Mouse (Mus musculus): ENCODE measurements around the gene Tspan11.
A peak's percentile ranks its signal among the peaks of the same experiment; 100 is the strongest.

Tspan11 gene

DNA sequence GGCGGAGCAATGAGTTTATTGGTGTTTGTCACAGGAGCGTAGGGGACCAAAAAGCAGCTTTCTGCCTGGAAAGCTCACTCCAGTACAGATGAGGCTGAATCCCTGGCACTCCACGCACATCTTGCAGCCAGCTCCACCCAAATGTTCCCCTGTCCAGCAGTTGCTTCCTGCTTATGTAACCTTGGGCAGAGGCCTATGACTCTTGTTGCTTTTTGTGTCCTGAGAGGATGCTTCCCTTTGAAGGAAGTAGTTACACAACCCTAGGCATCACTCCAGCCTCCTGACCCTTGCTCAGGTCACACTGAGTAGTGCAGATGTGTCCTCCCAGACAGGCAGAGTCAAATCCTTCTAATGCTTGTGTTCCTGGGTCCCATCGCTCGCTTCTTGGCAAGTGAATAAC lies 46.5 kb downstream of the Tspan11 start:
- DNase-seq (ENCODE audit: low spot score in 2 of 2), result no peak

DNA sequence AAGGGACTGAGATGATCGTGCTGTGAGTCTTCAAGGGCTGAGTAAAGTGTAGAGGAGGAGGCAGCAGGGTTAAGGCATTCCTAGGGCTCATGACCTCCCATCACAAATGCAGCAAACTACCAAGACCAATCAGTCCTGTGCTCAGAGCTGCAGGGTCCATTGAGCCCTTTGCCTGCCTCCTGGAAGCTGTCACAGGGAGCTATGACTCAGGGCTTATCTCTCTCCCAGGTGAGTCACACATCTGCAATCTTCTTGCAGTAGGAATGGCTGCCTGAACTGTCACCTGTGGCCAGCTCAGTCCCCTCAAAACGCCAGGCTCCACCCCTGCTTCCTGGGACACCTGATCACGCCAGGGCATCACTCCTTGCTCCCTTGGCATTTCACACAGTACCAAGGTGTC lies 47.7 kb downstream of the Tspan11 start:
- peak in 1 of 2 experiments; percentile 15 for DNase-seq (ENCODE audit: low spot score in 2 of 2)

DNA sequence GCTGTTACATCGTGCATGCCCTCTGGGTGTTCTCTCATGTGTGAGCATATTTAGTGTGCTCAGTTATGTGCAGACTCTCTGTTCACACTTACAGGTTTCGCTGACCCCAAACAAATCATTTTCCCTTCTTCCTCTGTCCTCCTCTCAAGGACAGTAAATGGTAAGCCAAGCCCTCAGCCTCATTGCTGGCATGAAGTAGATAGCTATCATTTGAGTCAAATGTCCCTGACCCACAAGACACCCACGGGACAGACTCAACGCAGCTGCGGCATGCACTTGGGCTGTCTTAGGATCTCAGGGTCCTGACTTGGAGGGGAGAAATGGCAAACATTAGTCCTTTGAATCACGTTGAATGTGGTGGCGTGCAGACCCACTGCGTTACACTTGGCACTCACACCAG lies 55.0 kb downstream of the Tspan11 start:
- DNase-seq (ENCODE audit: low spot score in 2 of 2), result no peak

DNA sequence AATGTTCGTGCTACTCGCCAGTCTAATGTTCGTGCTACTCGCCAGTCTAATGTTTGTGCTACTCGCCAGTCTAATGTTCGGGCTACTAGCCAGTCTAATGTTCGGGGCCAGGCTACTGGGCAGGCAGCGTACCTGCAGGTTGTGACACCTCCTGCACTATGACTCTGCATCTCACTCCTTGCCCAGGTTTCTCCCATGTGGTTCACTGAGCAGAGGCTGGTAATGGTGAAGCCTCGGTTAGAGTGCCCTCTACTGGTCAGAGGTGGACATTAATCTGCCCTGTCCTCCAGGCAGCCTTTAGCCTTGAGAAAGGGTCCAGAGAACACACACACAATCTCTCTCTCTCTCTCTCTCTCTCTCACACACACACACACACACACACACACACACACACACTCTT lies 58.3 kb downstream of the Tspan11 start:
- peak; percentile 52 to 60 for DNase-seq (ENCODE audit: low spot score in 2 of 2)

GRCm38 (mm10) chr6:127948656-127949055 lies 61.3 kb downstream of the Tspan11 start:
- DNase-seq (ENCODE audit: low spot score in 2 of 2), result no peak

GRCm38 (mm10) chr6:127949885-127950284 lies 62.5 kb downstream of the Tspan11 start:
- no peak for DNase-seq (ENCODE audit: low spot score in 2 of 2)

DNA sequence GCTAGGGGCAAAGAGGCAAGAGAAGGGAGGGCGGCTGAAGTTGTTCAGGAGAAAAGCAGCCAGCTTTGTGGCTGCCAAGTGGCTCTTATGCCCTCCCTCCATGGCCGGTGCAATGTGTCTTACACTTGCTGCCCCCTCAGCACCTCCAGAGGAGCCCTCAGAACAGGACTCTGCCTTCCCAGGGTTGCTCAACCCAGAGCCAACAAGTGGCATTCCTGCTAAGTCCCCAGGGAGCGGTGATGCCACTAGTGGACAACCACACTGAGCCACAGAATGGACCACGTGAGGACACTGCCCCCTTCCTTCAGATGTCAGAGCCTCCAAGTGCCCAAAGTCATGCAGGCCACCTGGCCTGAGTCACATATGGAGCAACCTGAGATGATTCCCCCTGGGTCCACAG lies 65.7 kb downstream of the Tspan11 start:
- no peak for DNase-seq (ENCODE audit: low spot score in 2 of 2)

- no peak for DNase-seq (ENCODE audit: low spot score in 2 of 2)
Observed at GRCm38 (mm10) chr6:127956172-127956571, 68.8 kb downstream of the Tspan11 start.

GRCm38 (mm10) chr6:127960203-127960602 lies 72.8 kb downstream of the Tspan11 start:
- DNase-seq (ENCODE audit: low spot score in 2 of 2), result no peak

- DNase-seq (ENCODE audit: low spot score in 2 of 2), result no peak
Observed at GRCm38 (mm10) chr6:127965497-127965896, 78.1 kb downstream of the Tspan11 start.

- no peak for DNase-seq (ENCODE audit: low spot score in 2 of 2)
Observed at GRCm38 (mm10) chr6:127969709-127970108, 82.3 kb downstream of the Tspan11 start.

DNA sequence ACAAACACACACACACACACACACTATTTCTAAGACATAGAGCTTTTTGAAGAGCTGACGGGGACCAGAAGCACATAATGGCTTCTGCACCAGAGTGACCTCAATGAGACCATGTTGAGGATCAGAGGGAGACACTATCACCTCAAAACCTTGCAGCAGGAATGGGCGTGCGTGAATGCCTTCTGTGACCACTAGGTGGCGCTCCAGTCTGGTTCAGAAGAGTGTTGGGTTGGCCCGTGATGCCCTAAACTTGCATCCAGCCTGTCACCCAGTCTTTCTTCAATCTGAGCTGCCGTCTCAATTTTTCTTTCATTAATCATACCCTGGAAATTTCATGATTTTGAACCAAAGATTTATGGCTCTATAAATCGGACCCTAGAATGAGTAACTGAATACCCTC lies 82.7 kb downstream of the Tspan11 start:
- peak; percentile 64 to 73 for DNase-seq (ENCODE audit: low spot score in 2 of 2)

GRCm38 (mm10) chr6:127970848-127971247 lies 83.5 kb downstream of the Tspan11 start:
- no peak for DNase-seq (ENCODE audit: low spot score in 2 of 2)

GRCm38 (mm10) chr6:127971931-127972330 lies 84.5 kb downstream of the Tspan11 start:
- no peak for DNase-seq (ENCODE audit: low spot score in 2 of 2)

DNA sequence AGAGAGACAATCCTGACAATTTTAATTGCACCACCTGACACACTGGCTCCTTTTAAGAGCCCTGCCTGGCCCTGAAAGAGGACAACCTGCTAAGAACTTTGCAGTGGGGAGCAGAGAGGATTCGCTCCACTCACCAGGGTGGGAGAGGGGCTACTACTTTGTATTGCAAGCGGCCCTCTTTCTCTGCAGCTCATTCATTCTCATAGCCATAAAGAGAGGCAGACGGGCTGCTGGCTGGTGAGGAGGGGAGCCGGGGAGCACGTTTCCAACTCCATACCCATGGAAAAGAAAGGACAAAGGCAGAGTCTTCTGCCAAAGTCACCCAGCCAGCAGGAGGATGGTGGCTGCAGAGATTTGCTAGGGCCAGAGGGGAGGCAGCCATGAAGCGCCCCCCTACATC lies 86.2 kb downstream of the Tspan11 start:
- no peak for DNase-seq (ENCODE audit: low spot score in 2 of 2)

DNA sequence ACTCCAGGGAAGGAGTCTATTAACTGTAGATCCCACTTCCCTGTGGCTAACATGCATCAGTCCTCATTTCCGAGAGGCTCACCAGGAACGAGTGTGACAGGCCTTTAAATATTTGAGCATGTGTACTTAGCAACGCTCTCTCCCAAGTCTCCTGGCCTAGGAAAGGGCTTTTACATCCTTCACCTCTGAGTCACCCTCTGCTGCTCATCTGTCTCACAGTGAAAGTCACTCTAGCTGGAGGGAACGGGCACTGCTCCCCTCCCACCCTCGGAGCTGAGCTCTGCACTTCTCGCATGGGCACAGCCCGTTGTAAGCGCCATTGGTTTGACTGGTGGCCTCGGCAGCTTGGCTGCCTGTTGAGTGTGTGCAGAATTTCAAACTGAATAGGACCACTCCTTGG lies 86.6 kb downstream of the Tspan11 start:
- no peak for DNase-seq (ENCODE audit: low spot score in 2 of 2)

DNA sequence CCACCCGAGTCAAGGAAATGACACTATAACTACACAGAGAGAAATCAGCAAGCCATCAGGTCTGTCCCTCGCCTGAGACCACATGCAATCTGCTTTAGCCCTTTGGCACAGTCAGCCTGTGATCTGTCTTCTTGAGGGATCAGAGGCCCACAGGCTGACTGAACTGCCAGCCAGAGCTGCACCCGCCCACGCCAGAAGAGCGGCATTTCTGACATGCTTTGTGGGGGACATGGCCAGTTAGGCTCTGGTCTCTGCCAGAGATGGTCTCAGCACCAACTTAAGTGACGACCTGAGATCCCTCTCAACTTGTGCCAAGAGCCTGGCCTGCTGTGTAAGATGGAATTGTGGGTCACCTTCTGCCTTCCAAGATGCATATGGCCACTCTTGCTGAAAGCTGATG lies 89.3 kb downstream of the Tspan11 start:
- DNase-seq (ENCODE audit: low spot score in 2 of 2), result no peak

DNA sequence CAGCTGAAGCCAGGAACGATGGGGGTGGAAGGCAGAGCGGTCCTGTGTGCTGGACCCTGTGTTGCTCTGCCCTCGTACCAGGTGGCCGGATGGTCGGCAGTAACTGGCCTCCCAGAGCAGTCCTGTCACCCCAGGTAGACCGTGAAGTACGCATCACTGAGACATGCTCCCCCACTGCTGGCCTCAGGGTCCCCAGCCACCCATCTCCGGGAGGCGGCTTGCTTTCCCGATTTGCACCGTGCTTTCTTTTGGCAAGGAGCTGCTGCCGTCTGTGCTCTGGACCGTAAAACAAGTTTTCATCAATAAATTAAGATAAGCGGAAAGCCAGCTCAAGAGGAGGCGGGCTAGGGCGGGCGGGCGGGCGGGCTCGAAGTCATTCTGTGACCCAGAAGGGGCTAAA lies 91.6 kb downstream of the Tspan11 start:
- DNase-seq (ENCODE audit: low spot score in 2 of 2), result no peak

GRCm38 (mm10) chr6:127979831-127980230 lies 92.4 kb downstream of the Tspan11 start:
- DNase-seq (ENCODE audit: low spot score in 2 of 2), result no peak

DNA sequence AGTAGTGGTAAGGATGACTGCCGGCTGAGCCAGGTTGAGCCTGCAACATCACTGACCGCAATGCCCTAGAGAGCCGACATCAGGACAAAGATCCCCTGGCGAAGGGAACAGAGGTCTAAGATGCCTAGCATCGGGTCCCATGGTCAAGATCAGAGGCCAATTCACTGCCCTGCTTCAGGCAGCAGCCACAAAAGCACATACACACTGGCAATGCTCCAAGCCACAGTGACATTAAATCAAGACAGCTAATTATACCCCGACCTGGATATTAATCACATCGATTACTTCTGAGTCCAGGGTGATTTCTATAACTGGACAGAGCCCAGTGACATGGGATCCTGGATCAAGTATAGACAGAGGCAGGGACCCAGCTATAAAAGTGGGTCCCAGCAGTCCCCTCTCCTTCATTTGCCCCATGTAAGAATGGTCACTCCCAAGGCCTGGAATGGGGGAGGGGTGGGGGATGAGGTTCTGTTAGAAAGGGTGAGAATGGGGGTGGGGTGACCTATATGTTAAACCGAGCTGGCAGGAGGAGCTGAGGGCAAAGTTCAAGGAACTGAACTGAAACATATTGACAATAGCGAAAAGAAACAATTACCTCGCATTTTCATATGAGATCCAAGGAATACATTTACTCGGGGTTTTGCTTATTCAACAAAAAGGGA lies 93.1 kb downstream of the Tspan11 start:
- no peak for DNase-seq (ENCODE audit: low spot score in 2 of 2)

- DNase-seq (ENCODE audit: low spot score in 2 of 2), result peak in 1 of 2 experiments; percentile 12
Observed at GRCm38 (mm10) chr6:127981176-127981575, 93.8 kb downstream of the Tspan11 start.

GRCm38 (mm10) chr6:127986357-127986756 lies 99.0 kb downstream of the Tspan11 start:
- no peak for DNase-seq (ENCODE audit: low spot score in 2 of 2)

GRCm38 (mm10) chr6:127987374-127987773 lies 100.0 kb downstream of the Tspan11 start:
- no peak for DNase-seq (ENCODE audit: low spot score in 2 of 2)

DNA sequence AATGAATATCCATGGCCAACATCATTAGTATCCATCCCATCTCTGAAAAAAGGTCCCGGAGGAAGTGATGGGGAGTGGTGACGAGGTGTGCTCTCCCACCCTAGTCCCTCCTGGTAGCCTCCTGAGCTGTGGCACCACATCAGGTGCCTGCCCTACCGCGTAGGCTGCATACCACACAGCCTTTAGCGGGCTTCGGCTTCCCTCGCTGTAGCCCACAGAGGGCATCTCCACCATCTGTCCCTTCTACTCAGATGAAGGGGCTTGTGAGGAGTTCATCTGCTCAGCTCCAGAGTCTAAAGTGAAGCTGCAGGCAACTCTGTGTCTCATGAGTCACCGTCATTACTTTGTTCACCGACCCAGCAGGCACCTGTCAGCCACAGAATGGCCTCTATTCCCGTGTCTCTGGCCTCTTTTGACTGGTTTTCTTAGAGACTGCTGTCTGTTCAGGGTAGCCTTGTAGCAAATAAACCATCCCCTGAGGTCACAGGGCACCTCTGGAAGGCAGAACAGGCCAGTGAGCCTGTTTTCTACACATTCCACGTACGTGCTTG lies 101.6 kb downstream of the Tspan11 start:
- DNase-seq (ENCODE audit: low spot score in 2 of 2), result no peak

Measured in urinary bladder, postnatal 36 days (tissue).